Mouse (Mus musculus) hindbrain, embryonic 16.5 days (tissue): ENCODE results near the gene Pxt1. TPM values are rescaled to one million over a fixed set of nuclear protein-coding genes. Genes with fewer than 3 reads are reported as not detected.
A peak's percentile ranks its signal among the peaks of the same experiment; 100 is the strongest.

Experiments
- ATAC-seq: fragments of 200-750 bp; cut with Nextera tagmentation; 2 replicates; pipeline ENCODE4 v1.8.0; 2017; ENCODE audit warnings: moderate TSS enrichment, moderate library complexity
- H3K27ac ChIP-seq: fragments of 300-500 bp; sonication (generic); 2 replicates; pipeline ENCODE4 v1.5.1; 2014; ENCODE audit warnings: low read depth, mild to moderate bottlenecking, control low read depth, low read length, moderate library complexity
- H3K27me3 ChIP-seq: fragments of 300-500 bp; sonication (generic); replicated peaks from 2 replicates; pipeline ENCODE4 v1.6.1; 2014; ENCODE audit warnings: low read length; ENCODE audit not compliant: control insufficient read depth, insufficient read depth
- H3K36me3 ChIP-seq: fragments of 300-500 bp; sonication (generic); 2 replicates; pipeline ENCODE4 v1.6.1; 2014; ENCODE audit warnings: mild to moderate bottlenecking, low read length, moderate library complexity, mixed read lengths; ENCODE audit not compliant: control insufficient read depth, insufficient read depth
- H3K4me1 ChIP-seq: fragments of 300-500 bp; sonication (generic); 2 replicates; pipeline ENCODE4 v1.6.1; 2014; ENCODE audit warnings: low read depth, low read length; ENCODE audit not compliant: control insufficient read depth, insufficient read depth
- H3K4me2 ChIP-seq: fragments of 300-500 bp; sonication (generic); 2 replicates; pipeline ENCODE4 v1.6.1; 2014; ENCODE audit warnings: mild to moderate bottlenecking, low read length, control low read depth, moderate library complexity
- H3K4me3 ChIP-seq: fragments of 300-500 bp; sonication (generic); 2 replicates; pipeline ENCODE4 v1.5.1; 2014; ENCODE audit warnings: mild to moderate bottlenecking, low read length, control low read depth, moderate library complexity
- H3K9ac ChIP-seq: fragments of 300-500 bp; sonication (generic); 2 replicates; pipeline ENCODE4 v1.6.1; 2014; ENCODE audit warnings: low read depth, mild to moderate bottlenecking, control low read depth, low read length, moderate library complexity
- H3K9me3 ChIP-seq: fragments of 300-500 bp; sonication (generic); 2 replicates; pipeline ENCODE4 v1.6.1; 2014; ENCODE audit warnings: mild to moderate bottlenecking, low read length, moderate library complexity; ENCODE audit not compliant: control insufficient read depth
- WGBS: fragments of 180-500 bp; shearing (Covaris S2); extraction: QIAGEN DNeasy Blood & Tissue Kit; methylation state at CpG from one replicate; pipeline ENCODE4 v1.1.7; 2014; 5-methylcytosine and 5-hydroxymethylcytosine counted together
- polyA plus RNA-seq: library from polyadenylated mRNA; unstranded; fragments of >200 nt; fragmentation: Nextera tagmentation; extraction: Ambion mirVana; gene quantifications from 2 replicates; pipeline ENCODE4 v1.2.1, GENCODE M21; 2015

The Pxt1 gene
- polyA plus RNA-seq, 1 experiment from 2014 or later, result not detected

DNA sequence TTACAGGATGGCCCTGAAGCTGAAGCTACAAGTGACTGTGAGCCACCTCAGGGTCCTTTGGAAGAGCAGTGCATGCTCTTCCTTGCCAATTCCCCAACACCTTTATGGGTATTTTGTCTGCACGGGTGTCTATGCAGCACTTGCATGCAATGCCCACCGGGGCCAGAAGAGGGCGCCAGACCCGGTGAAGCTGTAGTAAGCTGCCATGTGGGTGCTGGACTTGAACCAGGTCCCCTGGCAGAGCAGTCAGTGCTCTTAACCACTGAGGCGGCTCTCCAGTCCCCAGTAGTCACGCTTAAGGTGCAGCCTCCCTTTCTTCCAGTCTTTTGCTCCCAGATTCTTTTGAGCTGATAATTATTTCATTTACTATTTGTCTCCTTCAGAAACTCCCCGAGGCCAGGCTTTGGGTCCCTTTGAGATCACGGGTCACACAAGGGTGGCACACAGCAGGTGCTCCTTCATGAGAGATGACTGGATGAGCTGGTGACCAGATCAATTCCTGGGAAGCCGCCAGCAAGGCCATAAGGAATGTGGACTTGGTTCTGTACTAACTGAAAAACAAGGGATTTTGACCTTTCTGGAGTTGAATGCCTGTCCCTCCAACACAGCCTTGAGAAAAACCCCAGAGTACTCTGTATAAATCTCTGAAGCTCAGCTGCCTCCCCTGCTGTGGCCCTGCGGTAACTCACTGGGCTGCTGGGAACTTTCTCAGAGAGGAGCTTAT lies 6.9 kb downstream of the Pxt1 start:
- Histone ChIP-seq H3K4me1 (no peaks in the 10 kb centered on the region), H3K9ac (no peak overlapping the region), H3K36me3 (no peaks in the 10 kb centered on the region), H3K4me2 (no peak overlapping the region), H3K4me3 (no peak overlapping the region), H3K27ac (no peak overlapping the region), H3K9me3 (no peaks in the 10 kb centered on the region), H3K27me3 (no peaks in the 10 kb centered on the region)
- 78% methylated on average over 10 of the region's 10 CpGs for WGBS
- ATAC-seq, result no peak

DNA sequence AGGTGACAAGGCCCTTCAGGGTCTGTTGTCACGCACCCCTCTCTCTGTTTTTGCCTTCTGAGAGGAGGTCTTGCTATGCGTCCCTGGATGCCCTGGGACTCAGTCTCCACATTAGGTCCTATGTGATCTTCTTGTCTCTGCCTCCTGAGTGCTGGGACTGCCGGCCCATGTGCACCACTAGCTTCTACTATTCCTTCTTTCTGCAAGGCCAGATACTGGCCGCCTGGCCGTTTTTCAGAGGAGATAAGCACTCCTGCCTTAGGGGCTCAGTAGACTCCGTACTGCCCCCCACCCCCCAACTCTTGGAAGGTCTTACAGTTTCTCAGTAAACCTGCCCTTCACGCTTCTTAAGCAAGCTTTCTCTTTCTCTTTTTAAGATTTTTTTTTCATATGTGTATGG lies 7.5 kb downstream of the Pxt1 start:
- no peaks in the 10 kb centered on the region for H3K4me1 ChIP-seq
- no peak overlapping the region for H3K4me2 ChIP-seq
- H3K27ac ChIP-seq, result no peak overlapping the region
- no peak overlapping the region for H3K9ac ChIP-seq
- H3K9me3 ChIP-seq, result no peaks in the 10 kb centered on the region
- H3K27me3 ChIP-seq, result no peaks in the 10 kb centered on the region
- H3K36me3 ChIP-seq, result no peaks in the 10 kb centered on the region
- no peak overlapping the region for H3K4me3 ChIP-seq
- WGBS, result 96% methylated on average over 7 of the region's 7 CpGs
- ATAC-seq, result no peak

DNA sequence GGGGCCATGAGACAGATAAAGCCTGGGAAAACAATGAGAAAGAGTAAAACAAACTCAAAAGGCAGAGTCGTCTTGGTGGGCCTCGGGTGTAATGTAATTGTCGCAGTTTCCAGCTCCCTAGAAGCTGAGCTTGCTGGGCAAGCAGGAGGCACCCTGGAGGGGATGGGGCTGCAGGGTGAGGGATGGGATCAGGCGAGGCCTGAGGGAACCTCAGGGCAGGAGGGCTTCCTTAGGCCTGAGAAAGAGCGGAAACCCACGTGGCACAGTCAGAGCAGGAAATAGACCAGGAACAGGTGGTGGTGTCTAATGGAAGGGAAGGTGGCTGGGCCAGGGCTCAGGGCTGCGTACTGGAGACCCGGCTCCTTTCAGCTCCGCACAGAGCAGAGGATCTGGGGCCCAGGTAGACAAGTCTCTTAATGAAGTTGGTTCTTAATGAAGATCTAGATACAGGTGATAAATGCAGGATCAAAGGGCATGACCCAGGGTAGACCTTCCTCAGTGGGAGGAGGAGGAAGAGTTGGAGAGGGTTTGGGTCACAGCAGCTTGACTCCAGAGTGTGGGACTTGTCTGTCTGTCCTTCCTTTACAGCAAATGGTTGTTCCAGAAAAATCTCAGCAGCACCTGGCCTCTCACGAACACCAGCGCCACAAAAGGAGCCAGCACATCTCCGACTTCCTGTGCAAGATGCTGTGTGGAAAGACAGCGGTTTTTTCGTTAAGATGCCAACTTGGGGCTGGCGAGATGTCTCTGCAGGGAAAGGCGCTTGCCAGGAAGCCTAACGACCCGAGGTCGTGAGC lies 9.3 kb downstream of the Pxt1 start:
- Histone ChIP-seq H3K4me3 (no peak overlapping the region), H3K9me3 (no peaks in the 10 kb centered on the region), H3K36me3 (no peaks in the 10 kb centered on the region), H3K27me3 (no peaks in the 10 kb centered on the region), H3K27ac (no peak overlapping the region), H3K9ac (no peak overlapping the region), H3K4me1 (peaks cover 8% of the 10 kb centered on the region), H3K4me2 (no peak overlapping the region)
- 74% methylated on average over 19 of the region's 19 CpGs for WGBS
- no peak for ATAC-seq

DNA sequence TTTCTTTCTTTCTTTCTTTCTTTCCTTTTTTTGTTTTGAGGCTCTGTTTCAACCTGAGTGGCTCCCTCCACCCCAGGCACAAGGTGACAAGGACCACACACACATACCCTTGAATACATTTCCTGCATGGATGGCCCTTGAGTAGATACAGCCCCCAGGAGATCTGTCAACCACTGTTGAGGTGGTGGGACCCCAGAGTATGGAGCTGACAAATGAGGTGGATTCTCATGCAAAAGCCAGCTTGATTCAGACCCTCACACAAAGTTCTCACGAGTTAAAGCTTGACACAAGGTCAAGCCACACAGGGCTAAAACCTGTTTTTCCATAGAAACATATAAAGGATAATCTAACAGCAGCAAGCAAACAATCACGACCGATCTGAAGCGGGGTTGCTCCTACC lies 11.4 kb downstream of the Pxt1 start:
- peaks cover 8% of the 10 kb centered on the region for H3K4me1 ChIP-seq
- ATAC-seq, result no peak
- H3K36me3 ChIP-seq, result no peaks in the 10 kb centered on the region
- no peak overlapping the region for H3K4me3 ChIP-seq
- H3K27me3 ChIP-seq, result no peaks in the 10 kb centered on the region
- H3K27ac ChIP-seq, result no peak overlapping the region
- no peaks in the 10 kb centered on the region for H3K9me3 ChIP-seq
- H3K9ac ChIP-seq, result no peak overlapping the region
- H3K4me2 ChIP-seq, result no peak overlapping the region
- 87% methylated on average over 4 of the region's 4 CpGs for WGBS

GRCm38 (mm10) chr17:28931436-28932211 lies 12.0 kb downstream of the Pxt1 start:
- Histone ChIP-seq H3K4me1 (peaks cover 8% of the 10 kb centered on the region), H3K9ac (no peak overlapping the region), H3K9me3 (no peaks in the 10 kb centered on the region), H3K36me3 (no peaks in the 10 kb centered on the region), H3K27me3 (no peaks in the 10 kb centered on the region), H3K4me3 (no peak overlapping the region), H3K4me2 (no peak overlapping the region), H3K27ac (no peak overlapping the region)
- WGBS, result 94% methylated on average over 18 of the region's 18 CpGs
- ATAC-seq, result no peak

DNA sequence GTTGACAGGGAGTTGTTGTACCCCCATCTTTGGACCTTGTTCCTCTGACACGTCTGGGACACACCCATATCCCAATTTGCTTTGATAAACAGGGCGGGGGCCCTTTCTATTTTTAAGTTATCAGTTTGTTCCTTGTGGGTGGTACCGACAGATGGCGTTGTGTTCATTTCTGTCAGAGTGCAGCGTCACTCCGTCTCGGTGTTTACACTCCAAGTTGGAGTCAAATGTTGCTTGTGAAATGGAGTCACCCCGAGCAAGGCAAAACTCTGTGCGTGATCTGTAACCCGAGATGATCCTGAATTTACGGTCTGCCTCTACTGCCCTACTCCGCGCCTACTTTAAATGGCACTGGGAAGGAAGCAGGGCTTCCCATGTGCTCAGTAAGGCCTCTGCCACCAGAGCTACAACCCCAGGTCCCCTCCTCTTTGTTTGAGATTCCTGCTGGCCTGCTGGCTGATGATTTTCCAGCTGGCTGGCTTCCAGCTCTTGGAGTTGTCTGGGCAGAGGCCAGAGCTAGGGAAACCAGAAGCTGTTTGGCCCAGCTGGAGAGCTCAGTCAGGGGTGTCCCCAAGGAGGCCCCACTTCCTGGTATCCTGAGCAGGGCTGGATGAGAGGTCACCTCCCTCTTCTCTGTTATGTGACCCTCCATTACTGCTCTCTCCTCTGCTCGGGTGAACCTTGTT lies 13.1 kb downstream of the Pxt1 start:
- peak; percentile 71 for ATAC-seq
- Histone ChIP-seq H3K27me3 (no peaks in the 10 kb centered on the region), H3K9ac (peak overlapping the region; percentile 41; the same call in 1 of the 2 replicates), H3K27ac (0 out of 2 replicates have a peak overlapping the region, but pooled peaks have one; percentile 44), H3K4me2 (peak overlapping the region; percentile 37), H3K4me1 (peaks cover 10% of the 10 kb centered on the region), H3K4me3 (0 out of 2 replicates have a peak overlapping the region, but pooled peaks have one; percentile 5), H3K9me3 (no peaks in the 10 kb centered on the region), H3K36me3 (no peaks in the 10 kb centered on the region)
- WGBS, result 21% methylated on average over 14 of the region's 14 CpGs

DNA sequence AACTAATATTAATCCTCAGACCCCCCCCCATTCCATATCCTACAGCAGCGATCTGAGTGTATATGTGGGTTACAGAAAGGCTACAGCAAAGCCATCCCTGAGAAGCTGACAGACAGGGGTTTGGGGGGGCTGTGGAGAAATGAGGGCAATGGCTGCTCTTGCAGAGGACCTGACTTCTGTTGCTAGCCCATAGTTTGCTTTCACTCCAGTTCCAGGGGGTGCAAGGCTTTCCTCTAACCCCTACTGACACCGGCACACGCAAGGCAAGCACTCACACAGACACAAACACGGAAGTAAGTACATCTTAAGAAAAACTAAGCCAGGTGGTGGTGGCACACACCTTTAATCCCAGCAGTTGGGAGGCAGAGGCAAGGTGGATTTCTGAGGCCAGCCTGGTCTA lies 14.3 kb downstream of the Pxt1 start:
- WGBS, result 96% methylated on average over 4 of the region's 4 CpGs
- H3K9me3 ChIP-seq, result no peaks in the 10 kb centered on the region
- H3K27ac ChIP-seq, result no peak overlapping the region
- no peak for ATAC-seq
- H3K4me1 ChIP-seq, result peaks cover 10% of the 10 kb centered on the region
- H3K36me3 ChIP-seq, result no peaks in the 10 kb centered on the region
- H3K4me2 ChIP-seq, result no peak overlapping the region
- no peak overlapping the region for H3K9ac ChIP-seq
- H3K4me3 ChIP-seq, result no peak overlapping the region
- no peaks in the 10 kb centered on the region for H3K27me3 ChIP-seq

DNA sequence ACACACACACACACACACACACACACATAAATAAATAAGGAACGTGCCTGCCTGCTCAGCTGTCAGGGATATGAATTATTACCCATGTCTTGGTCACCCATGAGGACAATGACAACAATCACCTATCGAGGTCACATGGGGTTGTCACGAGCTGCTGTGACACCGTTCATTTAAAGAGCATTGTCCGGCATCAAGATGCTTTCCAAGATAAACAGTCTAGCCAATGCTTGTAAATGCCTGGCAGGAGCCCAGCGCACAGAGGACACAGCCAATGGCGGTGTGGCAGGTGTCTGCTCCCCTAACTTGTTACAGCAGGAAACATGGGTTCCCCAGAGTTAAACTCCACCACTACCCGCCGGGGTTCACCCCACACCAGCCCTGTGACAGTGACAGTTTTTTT lies 15.6 kb downstream of the Pxt1 start:
- no peak for ATAC-seq
- no peak overlapping the region for H3K9ac ChIP-seq
- no peak overlapping the region for H3K27ac ChIP-seq
- WGBS, result 75% methylated on average over 9 of the region's 9 CpGs
- H3K36me3 ChIP-seq, result no peaks in the 10 kb centered on the region
- H3K27me3 ChIP-seq, result no peaks in the 10 kb centered on the region
- H3K4me1 ChIP-seq, result peaks cover 10% of the 10 kb centered on the region
- H3K4me2 ChIP-seq, result no peak overlapping the region
- H3K9me3 ChIP-seq, result no peaks in the 10 kb centered on the region
- H3K4me3 ChIP-seq, result no peak overlapping the region
